Mouse (Mus musculus): ENCODE results near the gene Olfr434.
"Not testable (repeated sequence)": the region's sequence is repeated elsewhere in the genome, so short reads cannot be mapped to it uniquely, and the experiment has no call there.

The Olfr434 gene

DNA sequence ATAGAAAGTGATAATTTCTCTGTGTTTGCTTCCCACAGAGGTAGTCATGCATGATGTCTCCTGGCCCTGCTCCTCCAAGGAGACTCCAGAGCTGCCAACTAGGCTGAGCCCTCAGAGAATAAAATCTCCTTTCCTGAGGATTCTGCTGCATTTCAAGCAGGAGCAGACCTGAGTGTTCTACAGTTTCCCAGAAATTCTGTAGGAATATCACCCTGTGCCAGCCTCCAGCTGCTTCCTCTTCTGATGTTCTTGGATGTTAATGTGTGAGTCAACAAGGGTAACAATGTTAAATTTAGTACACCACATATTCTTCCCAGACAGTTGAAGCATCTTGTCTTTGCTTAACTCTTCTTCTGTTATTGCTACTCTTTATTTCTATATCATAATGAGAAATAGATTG, at the start of gene Olfr434:
Olfr434 (plus strand) TSS at position 149 of the 400 bp plus-strand sequence.
- not testable (repeated sequence) for DNase-seq (ENCODE audit: low spot score)

DNA sequence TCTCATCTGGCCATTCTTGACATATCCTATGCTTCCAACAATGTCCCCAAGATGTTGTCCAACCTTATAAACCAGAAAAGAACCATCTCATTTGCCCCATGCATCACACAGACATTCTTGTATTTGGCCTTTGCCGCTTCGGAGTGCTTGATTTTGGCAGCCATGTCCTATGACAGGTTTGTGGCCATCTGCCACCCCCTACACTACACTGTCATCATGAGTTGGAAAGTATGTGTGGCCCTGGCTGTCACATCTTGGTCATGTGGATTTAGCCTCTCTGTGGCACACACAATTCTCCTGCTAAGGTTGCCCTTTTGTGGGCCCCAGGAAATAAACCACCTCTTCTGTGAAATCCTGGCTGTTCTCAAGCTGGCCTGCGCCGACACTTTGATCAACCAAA, 45.6 kb upstream of the Olfr434 start:
- DNase-seq (ENCODE audit: low spot score), result no peak

DNA sequence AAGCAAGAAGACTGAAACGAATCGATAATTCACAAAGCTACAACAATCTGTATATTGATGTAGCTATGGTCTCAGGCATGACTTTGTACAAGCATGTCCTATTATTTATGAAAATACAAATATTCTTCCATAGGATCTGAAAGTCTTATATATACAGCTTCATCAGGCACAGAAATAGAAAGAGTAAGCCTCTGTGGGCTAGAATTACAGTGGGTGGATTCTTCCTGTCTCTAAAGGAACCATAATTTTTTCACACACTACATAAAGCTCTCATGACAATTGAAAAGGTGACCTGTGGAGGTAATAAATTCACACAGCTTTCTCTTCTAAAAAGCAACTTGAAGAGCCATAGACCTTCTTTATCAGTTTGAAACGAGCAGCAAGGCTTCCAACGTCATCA, 41.0 kb upstream of the Olfr434 start, which contains the start of gene Olfr13:
Olfr13 (plus strand) TSS at position 301 of the 400 bp plus-strand sequence.
- DNase-seq (ENCODE audit: low spot score), result no peak

DNA sequence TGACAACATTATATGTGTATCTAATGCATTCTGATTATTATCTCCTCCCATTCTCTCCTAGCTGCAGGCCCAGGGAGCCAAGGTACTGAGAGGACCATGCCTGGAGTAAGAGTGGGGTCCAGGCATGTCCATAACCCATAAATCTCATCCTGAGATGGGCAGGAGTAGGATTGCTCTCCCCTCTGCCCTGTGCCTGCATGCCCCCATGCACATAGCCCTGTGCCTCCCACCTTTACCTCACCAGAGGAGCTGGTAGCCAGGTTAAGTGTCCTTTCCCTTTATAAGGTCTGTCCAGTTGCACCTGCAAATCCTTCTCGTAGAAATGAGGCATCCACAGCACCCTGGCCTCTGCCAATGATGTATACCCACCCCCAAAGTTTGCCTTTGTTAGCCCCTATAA, 34.7 kb upstream of the Olfr434 start:
- no peak for DNase-seq (ENCODE audit: low spot score)

DNA sequence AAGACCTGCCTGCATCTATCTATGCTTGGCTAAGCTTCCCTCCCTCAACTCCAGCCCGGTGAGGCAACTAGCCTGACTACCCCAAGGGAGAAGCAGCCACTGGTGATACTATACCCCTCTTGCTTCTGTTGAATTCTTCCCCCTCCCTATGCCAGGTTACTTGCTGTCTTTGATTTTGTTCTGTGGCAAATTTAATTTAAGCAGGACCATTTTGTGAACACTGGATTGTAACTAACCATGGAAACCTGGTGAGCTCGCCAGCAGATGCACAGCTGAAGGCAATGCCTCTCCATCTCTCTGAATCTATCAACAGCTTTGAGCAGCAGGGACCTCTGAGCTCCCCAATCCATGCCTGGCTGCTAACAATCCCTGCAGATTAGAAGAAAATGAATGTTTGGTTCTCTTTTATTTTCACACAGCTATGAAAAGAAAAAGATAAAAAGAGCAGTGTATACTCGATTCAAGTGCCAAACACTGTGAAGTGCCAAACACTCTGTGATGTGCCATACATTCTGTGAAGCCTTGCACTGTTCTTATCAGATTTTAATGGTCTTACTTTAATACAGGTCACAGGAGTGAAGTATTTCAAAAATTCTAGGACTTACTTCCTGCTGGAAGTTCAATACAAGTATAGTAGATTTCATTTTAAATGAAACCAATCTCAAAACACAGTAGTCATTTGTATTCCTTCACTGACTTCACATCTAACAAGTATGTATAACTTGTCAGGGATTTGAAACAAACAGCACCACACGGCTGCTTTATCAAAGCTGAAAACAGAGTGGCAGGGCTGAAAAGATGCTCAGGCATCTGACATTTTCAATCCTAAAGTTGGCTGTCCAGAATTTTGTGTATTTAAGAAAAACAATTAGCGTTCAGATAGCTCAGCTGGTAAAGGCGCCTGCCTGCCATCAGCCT, 34.0 kb upstream of the Olfr434 start:
- DNase-seq (ENCODE audit: low spot score), result no peak

DNA sequence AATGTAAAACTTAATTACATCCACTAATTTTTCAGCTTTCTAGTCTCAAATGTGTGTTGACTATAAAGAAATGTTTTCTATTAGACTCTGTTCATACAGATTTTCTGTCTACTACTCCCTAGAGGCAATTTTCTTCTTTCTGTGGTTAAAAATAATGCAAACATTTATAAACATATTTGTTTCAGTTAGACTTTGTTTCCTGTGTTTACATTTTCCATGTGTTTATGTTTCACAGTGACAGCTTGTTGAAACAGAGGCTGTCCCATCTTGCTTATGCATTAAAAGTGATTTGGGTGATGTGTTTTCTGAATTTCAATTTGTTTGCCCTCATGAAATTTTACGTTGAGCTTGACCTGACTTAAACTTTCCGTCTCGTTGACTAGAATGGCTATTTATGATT, 21.8 kb upstream of the Olfr434 start:
- no peak for DNase-seq (ENCODE audit: low spot score)

DNA sequence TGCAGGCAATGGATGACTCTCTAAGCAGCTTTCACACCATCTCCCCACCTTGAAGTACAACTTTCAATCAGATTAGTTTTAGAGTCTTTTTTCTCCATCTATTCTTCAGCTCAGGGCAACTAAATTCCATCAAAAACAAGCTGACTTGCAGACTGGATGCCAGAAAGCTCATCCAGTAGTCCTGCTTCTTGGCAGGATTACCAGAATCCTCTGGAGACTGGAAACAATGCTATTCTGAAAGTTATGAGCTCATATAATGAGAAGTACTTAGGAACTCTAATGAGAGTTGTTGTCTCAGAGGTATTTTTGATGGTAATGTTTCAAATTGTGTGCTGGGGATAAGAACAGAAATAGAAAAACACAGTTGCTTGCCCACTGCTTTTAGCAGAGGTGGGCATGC, 16.0 kb upstream of the Olfr434 start, which contains the start of gene Olfr435:
Olfr435 (plus strand) TSS at position 366 of the 400 bp plus-strand sequence.
- no peak for DNase-seq (ENCODE audit: low spot score)

DNA sequence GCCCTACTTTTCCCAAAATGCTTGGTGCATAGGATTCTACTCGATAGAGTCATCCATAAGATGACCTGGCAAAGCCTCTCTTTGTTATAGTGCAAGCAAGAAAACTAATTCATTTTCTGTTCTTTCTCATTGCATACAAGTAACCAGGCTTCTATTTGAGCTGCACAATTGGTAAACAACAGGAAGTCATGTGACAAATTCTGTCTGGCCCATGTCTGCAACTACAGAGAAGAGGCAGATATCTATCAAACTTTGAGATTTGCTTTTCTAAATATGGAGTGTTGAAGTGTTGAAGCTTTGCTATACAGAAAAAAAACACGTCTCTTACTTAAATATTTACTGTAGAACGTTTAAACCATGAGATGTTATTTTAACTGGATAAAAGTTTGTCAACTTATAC, 14.7 kb upstream of the Olfr434 start:
- no peak for DNase-seq (ENCODE audit: low spot score)

DNA sequence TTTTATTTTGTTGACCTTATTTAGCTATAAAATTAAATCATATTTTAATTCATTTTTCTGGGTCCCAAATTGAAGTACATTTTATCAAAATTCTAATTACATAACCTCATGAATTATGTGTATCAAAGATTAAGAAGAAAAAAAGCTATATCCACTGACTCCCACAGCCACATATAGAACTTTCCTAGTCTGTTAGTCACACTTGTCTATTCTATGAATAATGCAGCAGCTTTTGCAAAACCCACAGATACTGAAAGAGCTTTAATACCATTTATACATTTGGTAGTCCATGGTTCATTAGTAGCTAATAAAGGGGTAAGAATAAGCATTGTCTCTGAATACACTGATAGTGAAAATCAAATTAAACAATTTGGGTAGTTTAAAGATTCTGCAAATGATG, 10.0 kb upstream of the Olfr434 start:
- DNase-seq (ENCODE audit: low spot score), result no peak

DNA sequence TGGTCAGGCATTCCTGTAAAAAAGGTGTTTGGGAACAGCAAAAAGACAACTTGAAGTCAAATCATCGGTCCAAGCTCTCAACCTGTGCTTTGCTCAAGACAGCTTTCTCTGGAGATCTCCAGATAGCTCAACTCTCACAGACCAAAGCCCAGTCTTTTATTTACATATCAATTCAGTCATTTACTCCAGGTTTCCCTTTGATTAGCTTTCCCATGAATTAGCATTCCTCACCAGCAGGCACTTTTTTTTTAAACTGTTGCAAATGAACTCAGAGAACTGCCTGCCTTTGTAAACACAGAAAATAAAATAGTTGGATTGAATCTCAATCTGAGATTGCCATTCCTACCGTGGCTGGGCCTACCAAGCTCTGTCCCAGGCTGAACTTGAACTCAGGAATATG, 7.5 kb upstream of the Olfr434 start:
- no peak for DNase-seq (ENCODE audit: low spot score)

DNA sequence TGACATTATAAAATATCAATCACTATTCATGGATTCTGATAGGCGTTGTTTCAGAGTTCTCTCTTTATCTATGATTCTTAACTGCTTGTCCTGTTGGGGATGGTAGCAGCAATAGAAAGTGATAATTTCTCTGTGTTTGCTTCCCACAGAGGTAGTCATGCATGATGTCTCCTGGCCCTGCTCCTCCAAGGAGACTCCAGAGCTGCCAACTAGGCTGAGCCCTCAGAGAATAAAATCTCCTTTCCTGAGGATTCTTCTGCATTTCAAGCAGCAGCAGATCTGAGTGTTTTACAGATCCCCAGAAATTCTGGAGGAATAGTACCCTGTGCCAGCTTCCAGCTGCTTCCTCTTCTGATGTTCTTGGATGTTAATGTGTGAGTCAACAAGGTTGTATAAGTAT, 18.4 kb downstream of the Olfr434 start, which contains the start of gene Olfr47:
Olfr47 (plus strand) TSS at position 275 of the 400 bp plus-strand sequence.
- not testable (repeated sequence) for DNase-seq (ENCODE audit: low spot score)

DNA sequence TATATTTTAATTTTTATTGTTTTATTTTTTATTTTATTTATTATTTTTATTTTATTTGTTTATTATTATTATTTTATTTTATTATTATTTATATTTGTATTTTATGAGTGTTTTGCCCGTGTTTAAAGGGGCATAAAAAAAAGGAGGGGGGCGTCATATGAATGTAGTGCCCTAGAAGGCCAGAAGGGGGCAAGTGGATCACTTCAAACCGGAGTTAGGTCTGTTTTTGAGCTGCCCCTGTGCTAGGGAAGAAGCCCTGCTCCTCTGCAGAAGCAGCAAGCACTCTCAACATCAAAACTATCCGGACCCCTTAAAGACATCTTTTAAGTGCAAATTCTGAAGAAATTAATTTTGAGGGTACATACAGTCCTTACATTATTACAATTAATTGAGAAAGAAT, 29.2 kb downstream of the Olfr434 start:
- DNase-seq (ENCODE audit: low spot score), result no peak

DNA sequence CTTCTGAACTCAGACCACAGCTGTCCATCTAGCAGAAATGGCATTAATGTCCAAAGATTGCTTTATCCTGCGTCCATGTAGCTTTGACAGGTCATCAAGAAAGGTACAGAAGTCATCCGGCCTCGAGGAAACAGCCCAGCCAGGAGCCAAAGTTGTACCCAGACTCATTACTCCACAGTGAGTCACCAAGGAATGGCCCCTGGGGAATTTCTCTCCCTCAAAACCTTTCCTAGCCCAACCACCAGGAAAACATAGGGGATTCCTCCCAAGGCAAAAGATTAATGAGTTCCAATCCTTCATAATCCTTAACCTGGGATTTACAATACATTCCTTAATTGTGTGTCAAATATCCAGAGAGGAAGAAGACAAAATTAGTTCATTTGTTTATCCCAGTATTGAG, 34.6 kb downstream of the Olfr434 start:
- DNase-seq (ENCODE audit: low spot score), result no peak

DNA sequence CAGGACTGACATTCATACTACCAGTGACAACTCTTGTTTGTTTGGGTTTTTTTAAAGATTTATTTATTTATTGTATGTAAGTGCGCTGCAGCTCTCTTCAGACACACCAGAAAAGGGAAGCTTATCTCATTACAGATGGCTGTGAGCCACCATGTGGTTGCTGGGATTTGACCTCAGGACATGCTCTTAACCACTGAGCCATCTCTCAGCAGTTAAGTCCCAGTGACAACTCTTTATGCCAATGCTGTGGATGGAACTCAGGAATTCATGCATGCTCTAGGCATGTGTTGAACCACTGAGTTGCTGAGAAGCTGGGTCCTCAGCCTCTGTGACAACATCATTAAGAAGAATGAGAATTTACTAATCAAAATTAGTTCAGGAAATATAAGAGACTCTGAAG, 40.2 kb downstream of the Olfr434 start:
- DNase-seq (ENCODE audit: low spot score), result no peak

DNA sequence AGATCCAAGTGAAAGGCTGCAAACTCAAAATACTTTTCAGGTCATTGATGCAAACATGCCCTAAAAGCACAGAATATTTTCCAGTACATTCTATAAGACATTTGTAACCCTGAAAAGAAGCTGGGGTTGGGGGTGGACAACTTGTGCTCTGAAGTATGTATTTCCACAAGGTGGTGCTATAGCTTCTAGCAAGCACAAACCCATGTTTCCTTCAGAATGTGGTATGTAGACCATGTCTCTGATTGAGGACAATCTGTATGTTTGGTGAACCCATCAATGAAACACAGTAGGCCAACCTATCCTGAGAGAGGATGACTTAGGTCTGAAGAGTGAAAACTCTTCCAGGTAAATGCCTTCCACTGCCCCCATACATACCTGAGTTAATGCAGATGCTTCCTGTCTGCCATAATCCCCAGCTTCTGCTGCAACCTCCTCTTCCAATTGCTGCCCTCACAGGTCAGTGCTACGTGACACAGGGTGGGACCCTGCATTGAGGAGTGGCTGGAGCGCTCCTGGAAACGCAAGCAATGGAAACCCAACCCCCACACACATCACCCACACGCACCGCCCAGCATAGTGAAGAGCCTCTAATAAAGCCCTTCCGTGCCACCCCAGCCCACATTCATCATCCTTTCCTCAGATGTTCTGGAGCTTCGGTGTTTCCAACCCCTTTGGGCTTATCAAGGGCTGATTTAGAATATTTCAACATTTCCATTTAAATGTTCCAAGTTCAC, 41.5 kb downstream of the Olfr434 start:
- DNase-seq (ENCODE audit: low spot score), result no peak

DNA sequence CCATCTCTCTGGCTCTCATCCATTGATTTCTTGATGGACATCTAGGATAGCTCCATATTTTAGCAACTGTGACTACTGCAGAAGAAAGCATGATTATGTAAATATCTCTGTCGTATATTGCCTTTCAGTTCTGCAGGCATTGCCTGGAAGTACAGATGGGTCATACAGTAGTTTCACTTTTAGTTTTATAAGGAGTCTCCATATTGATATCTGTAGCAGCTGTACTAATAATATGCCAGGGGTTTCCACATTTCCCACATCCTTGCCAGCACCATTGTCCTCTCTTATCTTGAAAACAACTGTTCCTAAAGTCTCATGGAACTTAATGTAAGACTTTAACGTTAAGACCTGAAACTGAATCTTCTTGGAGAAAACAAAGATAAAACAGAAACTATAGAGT, 47.9 kb downstream of the Olfr434 start:
- no peak for DNase-seq (ENCODE audit: low spot score)

DNA sequence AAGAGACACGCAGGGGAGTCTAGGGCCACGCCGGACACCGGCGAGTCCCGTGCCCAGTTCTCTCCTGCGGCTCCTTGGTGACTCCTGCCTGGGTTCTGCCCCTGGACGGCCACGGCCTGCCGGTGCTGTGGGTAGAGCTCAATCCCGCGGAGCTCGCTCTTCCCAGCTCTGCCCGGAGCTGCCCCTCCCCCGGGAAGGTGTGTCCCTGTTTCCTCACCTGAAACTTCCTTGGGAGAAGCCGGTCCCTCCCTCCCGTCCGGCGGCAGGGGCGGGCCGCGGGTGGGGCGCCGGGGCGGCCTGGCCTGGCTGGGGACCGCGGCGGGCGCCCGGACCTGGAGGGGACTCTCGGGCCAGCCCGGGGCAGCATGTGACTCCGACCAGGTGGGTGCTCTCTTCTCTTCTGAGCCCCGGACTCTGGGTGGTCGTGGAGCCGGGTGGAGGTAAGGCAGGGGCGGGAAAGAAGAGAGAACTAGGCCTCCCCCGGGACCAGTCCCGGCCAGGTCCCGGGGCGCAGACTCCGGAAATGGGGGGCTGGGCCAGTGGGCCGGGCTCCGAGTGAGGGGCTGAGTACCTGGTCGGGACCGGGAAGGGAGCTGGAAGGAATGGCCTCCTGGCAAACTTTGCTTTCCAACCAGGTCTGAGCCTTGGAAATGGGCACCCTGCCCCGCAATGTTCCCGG, 52.7 kb downstream of the Olfr434 start, which contains the start of gene Arhgef5:
Arhgef5 (plus strand) TSS at position 220 of the 679 bp plus-strand sequence.
- no peak for DNase-seq (ENCODE audit: low spot score)

DNA sequence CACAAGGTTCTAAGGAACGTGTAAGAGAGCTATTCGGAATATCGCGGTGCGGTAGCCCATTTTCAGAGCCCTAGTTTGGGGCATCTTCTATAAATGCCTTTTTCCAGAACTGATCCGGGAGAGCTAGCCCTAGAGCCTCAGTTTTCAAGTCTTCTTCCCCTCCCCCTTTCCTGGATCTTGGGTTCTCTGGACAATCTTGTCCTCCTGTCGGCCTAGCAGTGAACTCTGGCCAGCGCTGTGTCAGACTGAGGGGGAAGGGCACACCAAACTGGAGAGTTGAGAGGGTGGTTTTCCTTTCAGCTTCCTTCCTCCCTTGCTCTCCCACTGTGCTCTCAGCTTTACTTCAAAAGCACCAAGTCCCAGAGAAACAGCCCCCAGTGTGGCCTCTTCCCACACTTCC, 53.5 kb downstream of the Olfr434 start:
- DNase-seq (ENCODE audit: low spot score), result no peak
